Mouse (Mus musculus) brain, embryonic 14.5 days (tissue): Measurements from ENCODE around the gene Vegfa. TPM values are rescaled to one million over a fixed set of nuclear protein-coding genes. Genes with fewer than 3 reads are reported as not detected.

Experiments used
- DNase-seq: peaks from one replicate; pipeline ENCODE4 v3.0.0-alpha.2; 2011; ENCODE audit warnings: low read depth
- CTCF ChIP-seq: fragments of 200-500 bp; IDR thresholded peaks from 2 replicates; pipeline ENCODE4 v1.5.1; 2012; ENCODE audit warnings: inconsistent platforms, mild to moderate bottlenecking, moderate library complexity, borderline replicate concordance; ENCODE audit not compliant: insufficient read depth, insufficient read length; ENCODE audit errors: extremely low read depth
- POLR2A ChIP-seq: fragments of 200-500 bp; IDR thresholded peaks from 2 replicates; pipeline ENCODE4 v1.6.1; 2012; ENCODE audit warnings: mild to moderate bottlenecking, inconsistent platforms, borderline replicate concordance; ENCODE audit not compliant: poor library complexity, insufficient read depth, insufficient read length, severe bottlenecking; ENCODE audit errors: extremely low read depth
- polyA plus RNA-seq: library from polyadenylated mRNA; depleted of rRNA; stranded (reverse); fragments of >200 nt; gene quantifications from 2 replicates; pipeline ENCODE4 v1.2.3, GENCODE M21; 2012

Gene Vegfa
- polyA plus RNA-seq, 1 experiment, result 168 TPM

GRCm38 (mm10) chr17:46030731-46031620 lies 1.2 kb downstream of the Vegfa start:
- TF ChIP-seq CTCF (no peak), POLR2A (no peak)
- DNase-seq, result peak; percentile 82

GRCm38 (mm10) chr17:46030323-46030730 lies 1.8 kb downstream of the Vegfa start:
- TF ChIP-seq POLR2A, result peak; percentile 27; the same call in 1 of the 2 replicates
- no peak for TF ChIP-seq CTCF
- DNase-seq, result peak; percentile 61

GRCm38 (mm10) chr17:46029554-46030207 lies 2.5 kb downstream of the Vegfa start:
- DNase-seq, result peak; percentile 20
- TF ChIP-seq CTCF (no peak), POLR2A (no peak)

GRCm38 (mm10) chr17:46029052-46029553 lies 3.1 kb downstream of the Vegfa start:
- TF ChIP-seq CTCF, result no peak
- TF ChIP-seq POLR2A, result no peak
- DNase-seq, result peak; percentile 10

- no peak for TF ChIP-seq CTCF
- no peak for TF ChIP-seq POLR2A
- peak; percentile 4 for DNase-seq
Measured at GRCm38 (mm10) chr17:46028210-46029051, 3.7 kb downstream of the Vegfa start.

GRCm38 (mm10) chr17:46027066-46027917 lies 4.9 kb downstream of the Vegfa start:
- DNase-seq, result peak; percentile 91
- TF ChIP-seq POLR2A (no peak), CTCF (peak; percentile 79)

- TF ChIP-seq POLR2A, result no peak
- no peak for TF ChIP-seq CTCF
- no peak for DNase-seq
Measured at GRCm38 (mm10) chr17:46025927-46026668, 6.1 kb downstream of the Vegfa start.

GRCm38 (mm10) chr17:46025207-46025606 lies 7.0 kb downstream of the Vegfa start:
- no peak for TF ChIP-seq CTCF
- no peak for TF ChIP-seq POLR2A

GRCm38 (mm10) chr17:46024192-46024591 lies 8.0 kb downstream of the Vegfa start:
- TF ChIP-seq CTCF, result no peak
- TF ChIP-seq POLR2A, result no peak
- no peak for DNase-seq

More at GRCm38 (mm10) chr17:46025207-46025606, 7.0 kb downstream of the Vegfa start:
- no peak for DNase-seq
